Mouse (Mus musculus) embryonic fibroblast, embryonic 13.5 days (primary cell): ENCODE results near the gene Hs1bp3.

Experiments
- CTCF ChIP-seq: IDR thresholded peaks from 2 replicates; pipeline ENCODE4 v1.5.1; 2011; ENCODE audit warnings: mild to moderate bottlenecking, control low read depth, low read length, moderate library complexity, borderline replicate concordance; ENCODE audit not compliant: insufficient read depth
- POLR2A ChIP-seq: IDR thresholded peaks from 2 replicates; pipeline ENCODE4 v1.6.1; 2011; ENCODE audit warnings: low read depth, mild to moderate bottlenecking, control low read depth, low read length, moderate library complexity

- no peak for TF ChIP-seq CTCF
- TF ChIP-seq POLR2A, result no peak
Observed at GRCm38 (mm10) chr12:8313773-8314172, 541 bp downstream of the Hs1bp3 start.
